Mouse (Mus musculus): Measurements from ENCODE around the gene Ddx46.
"Not testable (repeated sequence)": the region's sequence is repeated elsewhere in the genome, so short reads cannot be mapped to it uniquely, and the experiment has no call there.

The Ddx46 gene

DNA sequence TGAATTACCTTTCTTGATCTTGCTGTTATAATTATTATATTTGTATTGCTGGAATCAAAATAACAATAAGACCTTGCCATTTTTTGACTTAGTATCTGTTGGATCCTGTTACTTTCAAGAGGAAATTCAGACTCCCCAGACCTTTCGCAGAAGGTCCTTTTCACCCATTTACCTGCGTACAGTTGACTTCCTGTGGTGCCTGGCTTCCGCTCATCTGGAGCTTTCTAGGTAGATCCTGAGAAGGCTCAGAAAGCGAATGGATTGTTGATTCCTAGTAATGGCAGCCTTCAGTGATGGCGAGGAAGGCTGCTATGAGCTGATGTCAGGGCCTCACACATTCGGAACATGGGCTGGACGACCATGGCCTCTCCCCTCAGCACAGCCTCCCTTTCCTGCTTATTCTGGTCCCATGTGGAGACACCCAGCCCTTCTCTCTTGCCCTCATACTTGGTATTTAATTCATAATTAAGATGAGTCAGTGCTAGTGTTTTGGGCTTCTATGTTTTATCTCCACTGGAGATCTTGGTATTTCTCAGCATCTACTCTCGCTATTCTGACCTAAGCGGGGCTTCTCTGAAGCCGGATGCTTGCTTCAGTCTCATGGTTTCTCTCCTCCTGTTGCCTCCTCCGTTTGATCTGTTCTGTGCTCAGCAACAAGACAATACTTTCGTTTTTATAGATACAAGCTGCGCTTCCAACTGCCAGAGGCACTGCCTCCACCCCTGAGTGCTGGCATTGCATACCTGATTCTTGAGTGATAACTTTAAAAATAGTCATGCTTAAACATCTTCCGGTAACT lies 1.6 kb downstream of the Ddx46 start:
- no peak for DNase-seq (ENCODE audit: low spot score in 2 of 2)

DNA sequence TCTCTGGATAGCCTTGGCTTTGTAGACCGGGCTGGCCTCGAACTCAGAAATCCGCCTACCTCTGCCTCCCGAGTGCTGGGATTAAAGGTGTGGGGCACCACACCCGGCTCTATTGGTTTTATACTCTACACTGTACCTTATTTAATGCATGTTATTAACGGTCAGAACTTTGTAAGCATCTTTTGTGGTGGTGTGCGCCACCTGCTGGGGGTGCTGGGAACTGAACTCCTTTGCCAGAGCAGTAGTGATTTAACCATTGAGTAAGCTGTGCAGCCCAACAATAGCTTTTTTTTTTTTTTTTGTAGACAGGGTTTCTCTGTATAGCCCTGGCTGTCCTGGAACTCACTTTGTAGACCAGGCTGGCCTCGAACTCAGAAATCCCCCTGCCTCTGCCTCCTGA lies 5.7 kb downstream of the Ddx46 start:
- peak; percentile 37 to 73 for DNase-seq (ENCODE audit: low spot score in 2 of 2)

DNA sequence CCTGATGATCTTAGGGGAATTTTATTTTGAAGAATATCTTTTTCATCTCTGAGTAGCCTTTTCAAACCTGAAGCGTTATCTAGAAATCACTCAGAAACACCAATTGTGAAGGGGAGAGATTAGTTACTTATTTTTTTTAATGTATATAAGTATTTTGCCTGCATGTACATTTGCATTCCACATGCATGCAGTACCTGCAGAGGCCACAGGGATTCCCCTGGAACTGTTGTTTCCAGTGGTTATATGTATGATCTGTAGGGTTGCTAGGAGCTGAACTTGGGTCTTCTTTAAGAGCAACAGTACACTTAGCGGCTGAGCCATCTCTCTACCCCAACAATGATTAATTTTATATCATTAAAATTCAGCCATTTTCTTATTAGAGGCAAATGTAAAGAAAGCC lies 9.7 kb downstream of the Ddx46 start:
- no peak for DNase-seq (ENCODE audit: low spot score in 2 of 2)

DNA sequence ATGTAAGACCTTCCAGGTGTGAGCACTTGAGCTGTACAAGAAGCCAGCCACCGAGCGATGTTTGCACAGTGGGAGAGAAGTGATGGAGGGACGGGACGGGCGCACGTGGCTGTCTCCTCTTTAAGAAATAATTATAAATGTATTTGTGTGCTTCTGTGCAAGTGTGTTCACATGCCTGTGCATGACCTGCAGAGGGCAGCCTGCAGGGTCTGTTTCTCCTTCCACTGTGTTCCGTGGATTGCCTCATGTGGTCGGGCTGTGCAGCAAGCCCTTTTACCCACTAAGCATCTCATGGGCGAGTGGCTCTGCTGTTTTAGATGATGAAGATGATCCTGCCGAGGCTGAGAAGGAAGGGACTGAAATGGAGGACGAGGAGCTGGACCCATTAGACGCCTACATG lies 15.3 kb downstream of the Ddx46 start:
- DNase-seq (ENCODE audit: low spot score in 2 of 2) = no peak

DNA sequence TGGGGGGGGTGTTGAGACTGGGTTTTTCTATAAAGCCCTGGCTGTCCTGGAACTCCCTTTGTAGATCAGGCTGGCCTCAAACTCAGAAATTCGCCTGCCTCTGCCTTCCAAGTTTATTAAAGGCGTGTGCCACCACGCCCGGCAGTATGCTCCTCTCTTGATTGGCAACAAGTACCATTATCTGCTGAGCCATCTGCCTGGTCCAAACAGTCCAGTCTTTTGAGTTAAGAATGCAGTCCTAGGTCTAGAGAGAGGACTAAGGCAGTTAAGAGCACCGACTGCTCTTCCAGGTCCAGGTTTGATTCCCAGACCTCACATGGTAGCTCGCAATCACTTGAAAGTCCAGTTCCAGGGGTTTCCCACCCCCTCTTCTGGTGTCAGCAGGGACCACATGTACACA lies 16.2 kb downstream of the Ddx46 start:
- DNase-seq (ENCODE audit: low spot score in 2 of 2) = no peak

DNA sequence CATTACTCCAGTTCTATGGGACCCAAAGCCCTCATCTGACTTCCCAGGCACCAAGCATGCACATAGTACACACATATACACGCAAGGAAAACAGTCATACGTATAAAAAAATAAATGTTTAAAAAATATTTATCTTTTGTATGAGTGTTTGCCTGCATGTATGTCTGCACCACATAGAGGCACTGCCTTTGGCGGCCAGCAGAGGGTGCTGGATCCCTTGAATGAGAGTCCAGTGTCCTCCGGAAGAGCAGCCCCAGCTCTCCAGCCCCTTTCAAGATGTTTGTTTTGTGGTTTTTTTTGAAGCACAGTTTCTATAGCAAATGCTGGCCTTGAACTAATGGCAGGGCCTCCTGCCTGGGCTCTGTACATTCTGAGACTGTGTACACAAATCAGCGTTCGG lies 33.7 kb downstream of the Ddx46 start:
- DNase-seq (ENCODE audit: low spot score in 2 of 2) = no peak

DNA sequence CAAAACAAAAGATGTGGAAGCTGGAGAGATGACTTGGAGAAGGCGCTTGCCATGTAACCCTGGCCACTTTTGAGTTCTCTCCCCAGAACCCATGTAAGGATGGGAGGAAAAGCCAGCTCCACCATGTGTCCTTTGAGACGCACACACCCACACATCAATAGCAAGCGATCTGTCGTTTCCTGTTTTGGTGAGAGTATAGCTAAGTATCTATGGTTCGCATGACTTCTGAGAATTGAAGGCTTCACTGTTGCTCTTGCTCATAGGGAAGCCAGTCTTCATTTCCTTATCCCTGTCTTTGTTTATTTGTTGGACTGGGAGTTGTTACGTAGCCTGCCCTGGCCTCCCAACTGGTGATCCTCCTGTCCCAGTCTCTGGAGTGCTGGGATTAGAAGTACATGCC lies 37.9 kb downstream of the Ddx46 start:
- no peak for DNase-seq (ENCODE audit: low spot score in 2 of 2)

DNA sequence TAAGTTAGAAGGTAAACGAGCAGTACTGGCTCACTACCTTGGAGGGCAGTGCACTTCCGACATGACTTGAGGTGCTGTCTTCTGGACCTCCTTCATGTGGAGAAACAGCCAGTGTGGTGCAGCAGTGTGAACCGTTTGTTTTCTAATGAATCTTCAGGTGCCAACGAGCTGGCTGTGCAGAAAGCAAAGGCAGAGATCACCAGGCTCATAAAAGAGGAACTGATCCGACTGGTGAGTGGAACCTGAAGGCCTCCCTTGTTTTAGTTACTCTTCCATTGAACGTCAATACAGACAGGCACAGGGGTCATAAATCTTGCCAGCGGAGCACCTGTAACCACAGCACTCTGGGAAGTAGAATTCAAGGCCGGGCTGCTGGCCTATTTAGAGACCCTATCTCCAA lies 42.5 kb downstream of the Ddx46 start:
- DNase-seq (ENCODE audit: low spot score in 2 of 2) = no peak

DNA sequence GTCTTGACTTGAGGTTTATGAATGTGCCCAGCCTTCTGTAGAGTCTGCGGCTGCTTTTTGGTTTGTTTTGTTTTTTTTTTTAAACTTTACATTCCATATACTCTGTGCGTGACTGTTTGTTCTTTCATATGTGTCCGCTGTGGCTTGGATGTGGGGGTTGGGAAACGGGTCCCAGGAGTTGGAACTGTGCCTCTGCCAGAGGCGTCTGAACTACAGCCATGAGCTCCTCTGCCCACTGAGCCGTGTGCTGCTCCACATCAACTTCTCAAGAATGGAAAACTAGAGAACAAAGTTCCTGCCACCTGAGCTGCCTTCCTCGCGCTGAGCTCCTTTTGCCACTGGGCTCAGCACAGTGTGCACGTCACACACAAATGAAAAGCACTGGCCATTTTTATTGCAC lies 47.4 kb downstream of the Ddx46 start:
- DNase-seq (ENCODE audit: low spot score in 2 of 2) = no peak

DNA sequence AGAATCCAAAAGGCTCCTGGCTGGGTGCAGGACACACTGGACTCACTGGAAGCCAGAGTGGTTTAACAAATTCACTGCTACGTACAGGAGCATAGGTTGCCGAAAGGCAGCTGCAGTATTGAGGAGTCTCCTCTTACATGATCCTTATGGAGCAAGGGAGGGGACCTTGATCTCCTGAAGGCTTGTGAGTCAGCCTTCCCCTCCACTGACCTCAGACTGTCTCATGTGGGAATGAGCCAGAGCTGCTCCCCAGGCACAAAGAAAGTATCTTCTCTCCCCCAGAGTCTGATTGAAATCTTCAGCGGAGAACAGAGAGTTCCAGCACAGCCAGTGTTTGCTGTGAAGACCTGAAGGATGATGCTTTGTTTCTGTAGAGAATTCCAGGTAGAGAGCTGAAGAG lies 48.8 kb downstream of the Ddx46 start:
- DNase-seq (ENCODE audit: low spot score in 2 of 2) = no peak

DNA sequence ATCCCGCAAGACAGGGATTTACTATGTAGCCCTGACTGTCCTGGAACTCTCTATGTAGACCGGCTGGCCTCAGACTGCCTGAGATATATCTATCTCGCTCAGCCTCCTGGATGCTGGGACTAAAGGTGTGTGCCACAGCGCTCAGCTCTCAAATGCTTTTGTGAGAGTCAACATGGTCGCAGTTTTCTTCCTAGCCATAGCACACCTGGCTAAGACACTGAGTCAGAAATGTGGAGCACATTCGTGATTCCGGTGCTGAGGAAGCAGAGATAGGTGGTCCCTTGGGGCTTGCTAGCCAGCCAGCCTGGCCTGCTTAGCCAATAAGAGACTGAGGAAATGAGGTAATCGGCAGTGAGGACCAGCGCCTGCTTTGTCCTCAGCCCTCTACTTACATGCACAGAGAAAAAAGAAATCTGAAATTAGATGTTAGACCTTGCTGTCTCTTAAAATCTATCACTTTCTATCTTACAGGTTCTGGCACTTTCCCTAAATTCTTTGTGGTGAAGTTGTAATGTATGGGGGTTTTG lies 51.3 kb downstream of the Ddx46 start:
- DNase-seq (ENCODE audit: low spot score in 2 of 2) = no peak

DNA sequence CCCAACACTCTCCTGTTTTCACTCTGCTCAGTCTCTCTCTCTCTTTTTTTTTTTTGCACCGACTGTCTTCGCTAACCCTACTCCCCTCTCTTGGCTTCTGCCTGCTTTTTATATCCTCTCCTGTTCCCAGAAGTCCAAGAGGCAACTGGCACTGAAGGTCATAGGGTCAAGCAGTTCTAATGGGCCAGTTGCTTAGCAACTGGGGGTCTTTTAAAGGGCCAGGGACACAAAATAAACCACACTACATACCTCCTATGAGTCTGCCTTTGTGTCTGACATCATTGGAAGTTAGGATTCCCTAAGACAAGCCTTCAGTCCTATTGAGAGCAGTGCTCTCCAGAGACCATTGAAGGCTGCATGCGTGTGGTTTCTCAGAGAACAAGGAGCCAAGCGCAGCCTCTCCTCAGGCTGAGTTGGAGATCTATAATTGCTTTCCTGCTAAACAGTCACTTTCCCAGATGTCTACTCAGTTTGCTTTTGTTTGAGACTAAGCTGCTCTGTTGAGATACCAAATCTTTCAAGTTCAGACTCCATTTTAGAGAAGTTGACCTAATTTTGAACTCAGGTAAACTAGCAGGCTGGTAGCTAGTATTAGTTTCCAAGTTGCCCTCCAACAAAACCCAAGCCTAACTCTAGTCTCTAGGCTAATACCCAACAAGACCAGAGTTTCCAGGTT lies 53.2 kb downstream of the Ddx46 start:
- no peak for DNase-seq (ENCODE audit: low spot score in 2 of 2)

DNA sequence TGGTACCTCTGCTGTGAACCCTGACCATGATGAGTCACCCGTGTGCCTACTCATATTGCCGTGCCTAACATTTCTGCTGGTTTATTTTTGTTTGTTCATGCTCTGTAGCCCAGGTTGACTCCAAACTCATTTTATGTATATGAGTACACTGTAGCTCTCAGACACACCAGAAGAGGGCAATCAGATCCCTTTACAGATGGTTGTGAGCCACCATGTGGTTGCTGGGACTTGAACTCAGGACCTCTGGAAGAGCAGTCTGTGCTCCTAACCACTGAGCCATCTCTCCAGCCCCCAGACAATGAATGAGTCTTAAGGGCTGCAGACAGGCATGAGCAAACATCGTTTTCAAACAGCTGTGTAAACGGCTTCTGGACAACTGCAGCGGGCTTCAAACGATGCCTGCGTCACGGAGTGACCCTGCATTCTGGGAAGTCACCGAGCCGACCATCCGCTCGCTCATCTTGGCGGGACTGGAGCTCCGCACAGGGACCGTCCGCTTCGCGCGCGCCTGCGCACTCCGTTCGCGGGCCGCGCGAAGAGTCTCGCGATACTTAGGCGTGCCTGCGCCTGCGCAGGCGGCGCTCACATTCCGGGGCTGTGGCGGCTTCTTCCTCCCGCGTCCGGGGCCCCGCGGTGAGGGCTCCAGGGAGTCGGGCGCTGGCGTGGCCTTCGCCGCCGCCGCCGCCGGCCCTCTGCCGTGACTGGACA lies 57.9 kb downstream of the Ddx46 start, which contains the start of gene B230219D22Rik:
TSS of gene B230219D22Rik (plus strand) at position 590 of the 708 bp plus-strand sequence.
- peak; percentile 77 to 89 for DNase-seq (ENCODE audit: low spot score in 2 of 2)

DNA sequence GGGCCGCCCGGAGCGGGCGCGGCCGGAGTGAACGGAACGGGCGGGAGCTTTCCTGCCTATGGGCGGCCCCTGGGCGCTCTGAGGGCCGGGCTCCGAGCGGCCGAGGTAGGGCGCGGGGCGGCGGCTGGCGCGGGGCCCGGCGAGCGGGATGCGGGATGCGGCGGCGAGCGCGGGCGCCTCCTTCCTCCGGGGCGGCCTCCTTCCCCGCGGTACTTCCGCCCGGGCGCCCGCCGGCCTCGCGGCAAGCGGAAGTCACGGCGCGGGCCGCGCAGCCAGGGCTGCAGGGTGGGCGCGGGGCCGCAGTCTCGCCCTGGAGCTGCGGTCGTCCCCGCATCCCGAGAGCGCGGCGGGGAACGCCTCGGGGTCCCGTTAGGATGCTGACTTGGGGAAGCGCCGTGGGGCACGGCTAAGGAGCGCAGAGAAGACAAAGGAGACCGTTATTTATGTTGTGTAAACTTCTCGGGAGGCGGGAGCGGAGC lies 58.5 kb downstream of the Ddx46 start:
- DNase-seq (ENCODE audit: low spot score in 2 of 2) = no peak

DNA sequence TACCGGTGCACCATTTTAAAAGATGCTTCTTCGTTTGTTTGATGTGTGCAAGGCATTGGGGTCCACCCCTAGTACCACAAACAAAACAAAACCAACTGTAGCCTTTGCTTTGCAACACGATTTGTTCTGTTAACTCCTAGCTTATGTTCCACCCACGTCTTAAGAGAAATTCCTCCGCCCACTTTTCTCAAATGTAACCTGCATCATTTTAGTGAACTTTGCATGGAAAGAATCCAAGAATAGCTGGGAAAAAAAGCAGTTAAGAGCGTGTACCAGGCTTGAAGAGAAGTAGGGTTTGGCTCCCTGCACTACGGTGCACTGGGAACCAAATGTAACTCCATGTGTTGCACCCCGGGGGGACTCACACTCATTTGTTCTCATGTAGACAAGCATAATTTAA lies 59.3 kb downstream of the Ddx46 start:
- no peak for DNase-seq (ENCODE audit: low spot score in 2 of 2)

DNA sequence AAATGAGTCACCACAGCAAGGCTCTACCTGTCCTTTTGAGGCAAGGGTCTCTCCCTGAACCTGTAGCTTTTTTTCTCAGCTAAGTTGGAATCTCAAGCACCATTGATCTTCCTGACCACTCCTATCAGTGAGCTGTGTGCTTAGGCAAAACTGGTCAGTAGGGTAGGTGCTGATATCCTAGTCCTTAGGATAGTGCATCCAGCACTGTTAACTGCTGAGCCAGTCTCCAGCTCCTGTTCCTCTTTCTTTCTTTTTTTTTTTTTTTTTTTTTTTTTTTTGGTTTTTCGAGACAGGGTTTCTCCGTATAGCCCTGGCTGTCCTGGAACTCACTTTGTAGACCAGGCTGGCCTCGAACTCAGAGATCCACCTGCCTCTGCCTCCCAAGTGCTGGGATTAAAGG lies 61.2 kb downstream of the Ddx46 start:
- not testable (repeated sequence) for DNase-seq (ENCODE audit: low spot score in 2 of 2)

DNA sequence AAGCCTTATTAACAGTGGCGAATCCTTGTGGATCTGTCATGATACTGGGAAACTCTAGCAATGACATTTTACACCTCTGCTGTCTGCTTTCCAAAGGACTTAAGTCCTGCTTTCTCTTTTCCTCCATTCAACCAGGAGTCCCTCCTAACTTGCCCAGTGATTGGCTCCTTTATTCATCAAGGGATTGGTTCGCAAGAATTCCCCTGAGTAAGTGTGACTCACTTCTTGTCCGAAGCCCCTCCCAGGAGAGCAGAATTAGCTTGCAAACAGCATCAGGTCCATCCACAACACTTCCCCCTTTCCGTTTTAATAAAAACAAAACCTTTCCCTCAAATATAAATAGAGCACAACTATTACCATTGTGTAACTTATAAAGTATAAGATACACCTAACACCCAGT lies 69.5 kb downstream of the Ddx46 start:
- DNase-seq (ENCODE audit: low spot score in 2 of 2) = no peak

DNA sequence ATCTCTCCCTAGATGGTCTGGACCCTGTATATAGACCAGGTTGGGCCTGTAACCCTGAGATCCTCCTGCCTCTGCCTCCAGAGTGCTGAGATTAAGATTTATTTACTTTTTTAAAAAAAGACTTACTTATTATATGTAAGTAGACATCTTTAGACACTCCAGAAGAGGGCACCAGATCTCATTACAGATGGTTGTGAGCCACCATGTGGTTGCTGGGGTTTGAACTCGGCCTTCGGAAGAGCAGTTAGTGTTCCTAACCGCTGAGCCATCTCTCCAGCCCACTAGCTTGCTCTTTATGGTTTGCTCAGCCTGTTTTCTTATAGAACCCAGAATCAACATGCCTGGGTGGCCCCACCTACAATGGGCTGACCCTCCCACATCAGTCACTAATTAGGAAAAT lies 78.0 kb downstream of the Ddx46 start:
- no peak for DNase-seq (ENCODE audit: low spot score in 2 of 2)

DNA sequence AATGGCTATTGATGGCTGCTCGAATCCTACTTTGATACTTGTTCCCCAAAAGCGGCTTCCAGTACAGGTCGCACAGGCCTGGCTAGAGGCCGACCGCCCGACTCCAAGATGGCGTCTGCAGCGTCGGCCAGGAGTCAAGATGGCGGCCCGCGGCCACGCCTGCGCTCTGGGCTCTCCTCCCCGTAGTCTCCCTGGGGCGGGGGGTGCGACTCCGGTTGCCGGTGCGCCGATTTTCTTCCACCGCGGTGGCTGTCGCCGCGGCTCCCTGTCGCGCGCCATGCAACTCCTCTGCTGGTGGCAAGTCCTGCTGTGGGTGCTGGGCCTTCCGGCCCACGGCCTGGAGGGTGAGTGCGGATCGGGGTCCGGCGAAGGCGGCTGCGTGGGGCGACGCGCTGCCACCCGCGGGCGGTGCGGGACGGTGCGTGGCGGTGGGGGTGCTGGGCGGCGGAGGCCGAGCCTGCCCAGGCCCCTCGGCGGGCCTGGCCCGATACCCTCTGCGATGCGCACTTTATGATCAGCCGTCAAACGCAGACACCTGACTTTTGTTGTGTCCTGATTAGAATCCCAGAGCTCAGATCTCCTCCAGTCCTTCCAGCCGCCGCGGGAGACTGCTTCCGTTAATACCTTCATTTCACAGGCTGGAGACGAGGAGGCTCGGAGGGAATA lies 79.8 kb downstream of the Ddx46 start, which contains the start of gene Txndc15:
TSS of gene Txndc15 (plus strand) at position 150 of the 666 bp plus-strand sequence.
- DNase-seq (ENCODE audit: low spot score in 2 of 2) = peak; percentile 72 to 84

DNA sequence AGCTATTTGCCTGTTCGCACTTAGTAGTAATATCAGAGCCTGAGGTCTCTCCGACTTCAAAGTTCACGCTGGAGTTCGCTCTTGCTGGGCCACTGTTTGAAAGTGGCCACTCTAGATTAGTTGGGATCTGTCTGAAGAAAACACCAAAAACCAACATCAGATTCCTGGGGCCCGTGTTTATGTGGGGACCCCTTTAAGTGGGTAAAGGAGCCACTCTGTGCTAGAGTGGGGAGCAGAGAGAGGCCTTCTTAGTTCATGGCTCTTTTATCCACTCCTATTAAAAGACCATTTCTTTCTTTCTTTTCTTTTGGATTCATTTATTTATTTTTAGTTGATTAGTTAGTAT lies 80.3 kb downstream of the Ddx46 start:
- DNase-seq (ENCODE audit: low spot score in 2 of 2) = no peak

DNA sequence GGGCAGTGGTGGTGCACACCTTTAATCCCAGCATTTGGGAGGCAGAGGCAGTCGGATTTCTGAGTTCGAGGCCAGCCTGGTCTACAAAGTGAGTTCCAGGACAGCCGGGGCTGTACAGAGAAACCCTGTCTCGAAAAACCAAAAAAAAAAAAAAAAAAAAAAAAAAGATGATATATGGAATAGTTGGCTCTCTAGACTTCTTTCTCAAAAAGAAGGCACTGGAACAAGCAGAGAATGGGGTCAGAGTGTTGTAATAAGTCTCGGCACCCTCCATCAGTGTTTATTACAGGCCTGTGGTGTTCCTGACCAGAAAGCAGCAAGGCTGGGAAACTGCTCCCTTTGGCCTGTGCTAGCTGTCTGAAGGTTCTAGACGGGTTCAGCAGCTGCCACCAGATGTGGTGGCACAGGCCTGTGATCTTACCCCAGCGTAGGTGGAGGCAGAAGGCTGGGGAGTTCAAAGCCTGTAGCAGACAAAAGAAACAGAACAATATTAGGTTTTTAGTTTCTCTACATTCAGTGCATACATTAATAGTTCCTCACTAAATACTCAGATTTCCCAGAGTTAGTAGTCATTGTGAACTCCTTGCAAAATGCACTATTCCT lies 81.2 kb downstream of the Ddx46 start:
- DNase-seq (ENCODE audit: low spot score in 2 of 2) = no peak
